Mouse (Mus musculus) brain, embryonic 14.5 days (tissue): ENCODE measurements around the gene 9030612E09Rik. TPM values are rescaled to one million over a fixed set of nuclear protein-coding genes. Genes with fewer than 3 reads are reported as not detected.

Source experiments
- DNase-seq: peaks from one replicate; pipeline ENCODE4 v3.0.0-alpha.2; 2011; ENCODE audit warnings: low read depth
- CTCF ChIP-seq: fragments of 200-500 bp; IDR thresholded peaks from 2 replicates; pipeline ENCODE4 v1.5.1; 2012; ENCODE audit warnings: inconsistent platforms, mild to moderate bottlenecking, moderate library complexity, borderline replicate concordance; ENCODE audit not compliant: insufficient read depth, insufficient read length; ENCODE audit errors: extremely low read depth
- POLR2A ChIP-seq: fragments of 200-500 bp; IDR thresholded peaks from 2 replicates; pipeline ENCODE4 v1.6.1; 2012; ENCODE audit warnings: mild to moderate bottlenecking, inconsistent platforms, borderline replicate concordance; ENCODE audit not compliant: poor library complexity, insufficient read depth, insufficient read length, severe bottlenecking; ENCODE audit errors: extremely low read depth
- polyA plus RNA-seq: library from polyadenylated mRNA; depleted of rRNA; stranded (reverse); fragments of >200 nt; gene quantifications from 2 replicates; pipeline ENCODE4 v1.2.3, GENCODE M21; 2012; rRNA removed

9030612E09Rik gene
- 3.3 and 4.3 TPM in 2 replicates for polyA plus RNA-seq

DNA sequence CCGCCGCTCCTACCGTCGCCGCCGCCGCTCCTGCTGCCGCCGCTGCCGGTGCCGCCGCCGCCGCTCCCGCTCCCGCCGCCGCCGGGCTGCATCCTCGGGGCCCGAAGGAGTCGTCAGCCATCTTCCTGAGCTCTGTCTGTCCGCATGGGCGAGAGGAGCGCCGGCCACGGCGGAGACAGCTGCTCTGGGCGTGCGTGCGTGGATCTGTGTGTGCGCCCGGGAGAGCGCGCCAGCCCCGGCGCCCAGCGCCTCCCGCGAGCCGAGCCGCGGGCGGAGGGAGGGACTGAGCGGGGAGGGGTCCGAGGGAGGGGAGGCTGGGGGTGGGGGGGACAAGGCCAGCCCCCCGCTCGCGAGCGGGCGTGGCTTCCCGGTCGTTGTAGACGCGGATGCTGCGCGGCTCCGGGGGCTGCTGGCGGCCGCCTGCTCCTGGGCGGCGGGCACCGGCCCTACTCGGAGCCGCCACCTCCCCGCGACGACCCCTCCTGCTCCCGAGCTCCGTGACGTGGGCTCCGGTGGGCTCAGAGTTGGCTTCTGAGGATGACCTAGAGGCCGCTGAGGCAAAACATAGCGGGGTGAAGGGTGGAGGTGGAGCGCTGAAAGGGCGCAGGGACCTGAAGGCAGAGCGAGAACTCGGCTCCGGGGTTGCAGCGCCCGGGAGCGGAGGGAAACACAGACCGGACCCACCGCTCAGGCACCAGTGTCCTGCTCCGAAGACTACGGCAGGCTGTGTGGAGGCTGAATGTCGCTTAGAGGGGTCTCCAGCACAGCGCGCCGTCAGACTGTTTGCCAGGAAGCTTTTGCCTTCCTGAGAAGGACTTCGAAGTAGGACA is at the start of gene 9030612E09Rik, which contains the start of gene Sobp:
9030612E09Rik (plus strand) TSS at position 379 of the 830 bp plus-strand sequence.
Sobp (minus strand) TSS at position 205 of the 830 bp plus-strand sequence.
- TF ChIP-seq POLR2A (peak; percentile 88), CTCF (no peak)
- peak; percentile 94 for DNase-seq

DNA sequence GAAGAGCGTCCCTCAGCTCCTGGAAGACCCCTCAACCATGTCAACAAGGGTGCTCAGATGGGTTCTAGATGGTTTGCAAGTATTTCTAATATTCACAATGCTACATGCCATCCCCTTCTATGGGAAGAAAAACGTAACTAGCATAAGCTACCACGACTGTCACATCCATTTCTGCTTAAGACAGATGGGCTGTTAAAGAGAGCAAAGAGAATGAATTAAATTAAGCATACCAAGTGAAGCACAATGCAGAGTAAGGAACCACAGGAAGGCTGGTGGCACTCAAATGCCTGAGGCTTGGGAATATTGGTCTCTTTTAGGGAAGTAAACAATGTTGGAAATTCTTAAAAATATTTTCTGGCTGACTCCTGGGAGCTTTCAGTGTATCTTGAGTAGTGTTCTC is 45.8 kb upstream of the 9030612E09Rik start:
- peak; percentile 40 for DNase-seq
- TF ChIP-seq POLR2A = no peak
- no peak for TF ChIP-seq CTCF

DNA sequence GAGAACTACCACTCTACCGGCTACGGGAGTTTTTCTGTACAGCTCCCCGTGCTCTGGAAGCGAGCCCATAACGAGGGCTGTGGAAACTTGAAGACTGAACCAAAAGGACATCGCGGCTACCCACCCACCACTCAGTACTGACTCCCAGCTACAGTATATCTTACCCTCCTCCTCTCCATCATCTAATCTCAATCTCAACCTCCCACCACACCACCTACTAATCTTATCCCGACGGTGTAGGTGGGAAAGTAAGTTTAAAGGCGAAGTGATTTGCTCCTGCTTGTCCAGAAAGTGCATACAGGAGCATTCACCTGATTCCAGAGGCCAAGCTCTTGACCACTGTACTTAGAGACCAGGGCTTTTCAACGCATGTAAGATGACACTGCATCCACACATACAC is 40.5 kb upstream of the 9030612E09Rik start:
- TF ChIP-seq CTCF (no peak), POLR2A (no peak)
- DNase-seq = no peak

DNA sequence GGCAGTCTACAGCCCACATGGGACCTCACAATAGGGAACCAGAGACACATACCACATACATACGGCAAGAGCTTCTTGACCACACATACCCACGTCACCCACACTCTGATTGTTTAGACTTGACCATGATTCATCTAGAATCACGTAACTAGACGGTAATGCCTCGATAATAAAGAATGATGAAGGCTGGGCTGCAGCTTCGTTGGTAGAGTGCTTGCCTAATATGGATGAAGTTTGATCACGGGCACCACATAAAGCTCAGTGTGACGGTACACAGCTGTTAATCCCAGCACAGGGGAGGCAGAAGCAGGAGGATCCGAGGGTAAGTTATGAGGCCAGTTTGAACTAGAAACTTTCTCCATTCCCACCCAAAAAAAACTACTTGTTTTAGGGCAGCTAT is 31.3 kb upstream of the 9030612E09Rik start:
- TF ChIP-seq CTCF (no peak), POLR2A (no peak)
- DNase-seq = no peak

DNA sequence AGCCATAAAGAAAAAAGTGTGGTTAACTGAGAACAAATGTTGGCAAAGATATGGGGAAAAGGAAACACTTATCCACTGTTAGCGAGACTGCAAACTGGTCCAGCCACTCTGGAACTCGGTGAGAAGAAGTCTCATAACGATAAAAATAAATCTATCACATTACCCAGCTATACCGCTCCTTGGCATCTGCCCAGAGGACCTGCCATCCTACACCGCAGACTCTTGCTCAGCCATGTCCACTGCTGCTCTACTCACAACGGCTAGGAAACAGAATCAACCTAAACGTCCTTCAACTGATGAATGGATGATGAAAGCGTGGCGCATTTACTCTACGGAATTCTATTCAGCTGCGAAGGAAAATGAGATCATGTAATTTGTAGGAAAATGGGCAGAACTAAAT is 26.0 kb upstream of the 9030612E09Rik start:
- no peak for TF ChIP-seq POLR2A
- no peak for TF ChIP-seq CTCF
- DNase-seq = no peak

DNA sequence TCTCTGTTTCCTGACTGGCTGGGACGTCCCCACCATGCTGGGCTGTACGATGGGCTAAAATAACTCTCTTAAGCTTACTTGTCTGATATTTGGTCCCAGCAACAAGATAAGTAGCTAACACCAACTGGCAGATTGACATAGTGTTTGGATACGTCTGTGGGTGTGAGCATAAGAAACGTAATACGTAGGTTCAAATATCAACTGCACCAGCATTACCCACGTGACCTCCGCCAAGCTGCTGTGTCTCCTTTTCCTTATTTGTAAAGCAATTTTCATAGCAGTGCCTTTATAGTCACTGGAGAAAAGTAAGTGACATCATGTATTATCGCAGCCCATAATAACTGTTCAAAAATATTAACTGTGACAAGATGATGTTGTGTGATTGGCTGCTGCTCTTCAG is 21.9 kb upstream of the 9030612E09Rik start:
- no peak for DNase-seq
- no peak for TF ChIP-seq CTCF
- no peak for TF ChIP-seq POLR2A

DNA sequence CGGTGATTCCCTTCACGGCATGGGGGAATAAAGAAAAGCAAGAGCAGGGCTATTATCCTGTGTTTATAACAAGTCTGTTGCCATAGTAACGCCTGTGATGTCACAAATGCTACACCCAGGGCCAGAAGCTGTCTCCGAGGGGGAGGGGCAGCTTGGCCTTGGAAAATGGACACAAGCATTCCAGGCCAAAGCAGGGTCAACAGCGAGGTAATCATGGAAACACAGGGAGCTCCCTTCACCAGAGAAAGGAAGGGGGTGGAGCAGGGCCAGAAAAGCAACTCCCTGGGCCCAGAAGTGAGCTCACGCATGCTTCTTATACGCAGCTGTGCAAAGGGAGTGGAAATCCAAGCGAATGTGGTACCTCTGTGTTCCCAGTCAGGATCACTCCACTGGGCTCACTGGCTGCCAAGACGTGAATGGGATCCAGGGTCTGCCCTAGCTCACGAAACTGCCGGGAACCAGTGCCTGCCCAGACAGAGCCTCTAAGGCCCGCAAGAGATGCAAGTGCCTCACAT is 19.4 kb upstream of the 9030612E09Rik start:
- DNase-seq = peak; percentile 94
- TF ChIP-seq CTCF = no peak
- no peak for TF ChIP-seq POLR2A

DNA sequence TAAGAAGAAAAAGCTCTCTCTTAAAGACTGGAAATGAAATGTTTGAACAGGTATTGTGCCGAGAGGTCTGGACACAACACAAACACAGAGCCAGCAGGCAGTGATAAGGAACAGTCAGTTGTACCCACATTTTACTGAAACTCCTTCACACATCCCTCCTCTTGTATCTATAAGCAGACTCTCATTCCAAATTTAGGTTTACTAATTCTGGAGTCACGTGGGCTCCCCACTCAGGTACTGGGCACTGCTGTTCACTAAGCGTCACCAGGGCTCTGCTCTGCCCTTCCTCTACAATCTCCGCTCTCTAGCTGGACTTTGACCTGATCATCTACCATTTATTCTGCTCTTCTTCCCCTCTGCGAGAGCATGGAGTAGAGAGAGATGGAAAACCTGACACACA is 15.6 kb upstream of the 9030612E09Rik start:
- no peak for TF ChIP-seq POLR2A
- no peak for TF ChIP-seq CTCF
- no peak for DNase-seq

DNA sequence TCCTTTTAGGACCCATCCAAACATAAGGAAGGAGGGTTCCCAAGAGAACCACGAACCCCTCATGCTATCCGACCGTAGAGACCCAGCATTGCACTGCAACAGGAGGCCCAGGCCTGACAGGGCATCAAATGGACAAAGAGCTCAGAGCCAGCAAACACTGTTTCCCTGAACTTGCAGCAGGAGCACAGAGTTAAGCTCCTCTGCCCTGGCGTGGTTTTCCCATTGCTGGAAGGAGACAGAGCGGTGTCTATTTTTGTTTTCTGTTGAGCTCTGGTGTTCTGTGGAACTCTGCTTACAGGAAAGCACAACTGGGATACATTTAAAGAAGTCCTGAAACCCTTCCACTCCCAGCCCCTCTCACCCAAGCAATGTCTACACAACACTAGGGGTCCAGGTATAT is 15.2 kb upstream of the 9030612E09Rik start:
- no peak for TF ChIP-seq POLR2A
- no peak for TF ChIP-seq CTCF
- no peak for DNase-seq

DNA sequence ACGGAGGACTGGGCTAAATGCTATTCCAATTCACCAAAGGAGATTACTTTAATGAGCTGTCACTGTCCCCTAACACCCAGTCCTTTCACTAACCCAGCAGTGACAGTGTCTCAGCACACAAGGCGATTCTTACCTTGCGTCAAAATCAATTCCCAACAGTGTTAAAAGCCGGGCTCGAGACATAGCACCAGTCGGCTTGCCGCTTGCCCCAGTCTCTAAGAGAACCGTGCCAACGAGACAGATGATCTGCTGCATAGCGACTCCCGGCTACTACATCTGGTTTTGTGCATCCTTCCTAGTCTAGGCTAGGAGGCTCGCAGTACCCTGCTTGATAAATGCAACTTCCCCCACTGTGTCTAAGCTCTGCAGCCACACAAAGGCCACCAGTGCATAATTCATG is 12.2 kb upstream of the 9030612E09Rik start:
- peak; percentile 63 for DNase-seq

DNA sequence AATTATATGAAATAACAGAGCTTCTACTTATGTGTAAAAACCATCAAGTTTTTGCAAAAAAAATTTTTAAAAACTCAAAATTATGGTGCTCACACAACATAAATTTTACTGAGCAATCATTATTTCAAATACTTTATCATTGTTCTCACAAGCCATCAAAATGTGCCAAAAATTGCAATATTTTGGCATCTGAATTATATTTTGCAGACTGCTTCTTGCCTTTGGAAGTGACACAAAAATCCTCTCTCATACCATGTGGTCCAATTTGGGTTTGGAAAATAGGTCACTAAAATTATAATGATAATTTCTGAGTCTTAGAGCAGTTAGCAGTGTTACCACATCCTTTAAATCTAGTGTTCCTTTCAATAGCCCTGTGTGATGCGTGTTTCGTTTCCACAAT is 10.1 kb upstream of the 9030612E09Rik start:
- no peak for DNase-seq
- no peak for TF ChIP-seq CTCF

More for the DNA sequence above, 12.2 kb upstream of the 9030612E09Rik start:
- TF ChIP-seq CTCF = no peak
- no peak for TF ChIP-seq POLR2A

DNA sequence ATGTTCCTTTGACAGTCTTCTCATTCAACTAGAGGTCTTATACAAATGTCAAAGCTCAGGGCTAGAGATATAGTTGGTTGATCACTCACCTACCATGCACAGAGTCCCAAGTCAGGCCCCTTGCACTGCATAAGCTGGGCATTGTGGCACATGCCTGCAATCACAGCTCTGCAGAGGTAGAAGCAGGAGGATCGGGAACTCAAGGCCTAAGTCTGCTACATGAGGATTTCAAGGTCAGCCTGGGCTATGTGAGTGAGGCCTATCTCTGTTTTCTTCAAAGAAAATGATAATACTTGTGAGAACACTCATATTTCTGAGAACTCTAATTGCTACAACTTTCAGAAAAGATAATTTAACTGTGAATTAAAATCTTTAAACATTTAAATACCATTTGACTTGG is 8.4 kb upstream of the 9030612E09Rik start:
- TF ChIP-seq POLR2A (no peak), CTCF (no peak)
- DNase-seq = no peak
